Mouse (Mus musculus): ENCODE measurements around the gene Nr2f6. TPM values are rescaled to one million over a fixed set of nuclear protein-coding genes. Genes with fewer than 3 reads are reported as not detected.

Gene Nr2f6
- polyA plus RNA-seq, 1 experiment from 2014 or later, result 24.1 TPM

DNA sequence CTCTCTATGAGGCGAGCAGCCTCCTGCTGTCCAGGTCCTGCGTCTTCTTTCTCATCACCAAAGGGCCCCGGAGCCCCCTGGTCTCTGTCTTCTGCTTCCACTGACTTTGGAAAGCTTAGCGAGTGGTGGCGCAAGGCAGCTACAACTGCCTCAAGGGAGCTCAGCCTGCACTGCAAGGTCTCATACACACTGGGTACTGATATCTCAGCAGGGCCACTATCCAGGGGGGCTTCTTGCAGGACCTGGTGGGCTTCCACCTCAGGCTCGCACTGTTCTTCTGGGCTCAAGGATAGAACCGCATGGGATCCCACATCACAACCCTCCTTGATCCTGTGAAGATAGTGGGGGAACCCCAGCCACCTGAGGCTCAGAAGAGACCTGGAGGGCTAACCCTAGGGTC, 12.7 kb upstream of the Nr2f6 start:
- H3K4me3 ChIP-seq (replicated peaks; ENCODE audit: low read length), result no peak overlapping the region; the same call in 1 of the 2 replicates
- peak overlapping the region; percentile 3 for H3K4me2 ChIP-seq (ENCODE audit: low read depth, low read length)
- 80% methylated on average over 7 of the region's 7 CpGs for WGBS
- no peaks in the 10 kb centered on the region for H3K9me3 ChIP-seq (replicated peaks; ENCODE audit: control insufficient read depth, low read length)
- H3K27ac ChIP-seq (ENCODE audit: low read length), result no peak overlapping the region
- no peaks in the 10 kb centered on the region for H3K27me3 ChIP-seq (ENCODE audit: control insufficient read depth, insufficient read depth, low read length)
- H3K36me3 ChIP-seq (ENCODE audit: control insufficient read depth, insufficient read depth, low read length), result peaks cover 5% of the 10 kb centered on the region; the same call in 1 of the 2 replicates
- no peak for ATAC-seq (ENCODE audit: insufficient read depth, low FRiP score)
- H3K9ac ChIP-seq (ENCODE audit: low read length), result no peak overlapping the region; the same call in 1 of the 2 replicates
- peaks cover 7% of the 10 kb centered on the region for H3K4me1 ChIP-seq (ENCODE audit: control insufficient read depth, insufficient read depth, low read length)

DNA sequence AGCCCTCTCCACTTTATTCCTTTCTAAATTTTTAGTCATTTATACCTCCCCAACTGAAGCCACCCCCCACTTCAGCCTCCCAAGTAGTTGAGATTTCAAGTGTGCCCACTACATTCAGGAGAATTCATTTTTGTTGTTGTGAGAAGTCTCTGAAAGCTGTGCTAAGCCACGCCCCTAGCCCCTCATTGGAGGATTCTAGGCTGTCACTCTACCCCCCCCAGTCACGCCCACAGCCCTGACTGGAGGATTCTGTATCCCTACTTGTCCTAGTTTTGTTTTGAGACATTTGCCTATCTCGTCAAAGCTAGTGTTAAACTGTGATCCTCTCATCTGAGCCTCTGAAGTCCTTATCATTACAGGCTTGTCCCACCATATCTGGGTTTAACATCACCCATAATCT, 11.1 kb upstream of the Nr2f6 start:
- peak overlapping the region; percentile 20; the same call in 1 of the 2 replicates for H3K4me2 ChIP-seq (ENCODE audit: low read depth, low read length)

DNA sequence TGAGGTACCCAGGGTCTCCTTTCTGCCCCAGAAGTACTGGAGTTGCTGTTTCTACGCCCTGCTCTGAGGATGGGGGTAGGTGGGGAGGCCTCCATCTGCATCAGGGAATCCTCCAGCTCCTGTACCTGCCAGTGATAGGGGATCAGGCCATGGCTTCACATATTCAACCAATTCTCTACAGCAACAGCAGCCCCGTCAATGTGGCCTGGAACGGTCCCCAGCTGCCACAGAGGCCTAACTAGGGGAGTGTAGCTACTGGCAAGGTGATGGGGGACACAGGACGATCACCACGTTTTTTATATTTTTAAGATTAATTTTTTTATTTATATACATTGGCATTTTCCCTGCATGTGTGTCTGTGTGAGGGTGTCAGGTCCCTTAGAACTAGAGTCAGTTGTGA, 10.6 kb upstream of the Nr2f6 start:
- no peaks in the 10 kb centered on the region for H3K27me3 ChIP-seq (ENCODE audit: control insufficient read depth, insufficient read depth, low read length)
- no peak overlapping the region for H3K27ac ChIP-seq (ENCODE audit: low read length)
- no peak overlapping the region for H3K4me3 ChIP-seq (replicated peaks; ENCODE audit: low read length)
- 73% methylated on average over 5 of the region's 5 CpGs for WGBS
- H3K9me3 ChIP-seq (replicated peaks; ENCODE audit: control insufficient read depth, low read length), result no peaks in the 10 kb centered on the region
- H3K9ac ChIP-seq (ENCODE audit: low read length), result no peak overlapping the region
- no peak for ATAC-seq (ENCODE audit: insufficient read depth, low FRiP score)
- H3K36me3 ChIP-seq (ENCODE audit: control insufficient read depth, insufficient read depth, low read length), result no peaks in the 10 kb centered on the region
- no peak overlapping the region for H3K4me2 ChIP-seq (ENCODE audit: low read depth, low read length)
- peaks cover 3% of the 10 kb centered on the region for H3K4me1 ChIP-seq (ENCODE audit: control insufficient read depth, insufficient read depth, low read length)

More for the DNA sequence above, 11.1 kb upstream of the Nr2f6 start:
- no peak overlapping the region for H3K4me3 ChIP-seq (replicated peaks; ENCODE audit: low read length)
- WGBS, result 14% methylated on average over 3 of the region's 3 CpGs
- H3K27me3 ChIP-seq (ENCODE audit: control insufficient read depth, insufficient read depth, low read length), result no peaks in the 10 kb centered on the region
- no peak for ATAC-seq (ENCODE audit: insufficient read depth, low FRiP score)
- no peaks in the 10 kb centered on the region for H3K9me3 ChIP-seq (replicated peaks; ENCODE audit: control insufficient read depth, low read length)
- H3K4me1 ChIP-seq (ENCODE audit: control insufficient read depth, insufficient read depth, low read length), result peaks cover 7% of the 10 kb centered on the region
- no peak overlapping the region for H3K27ac ChIP-seq (ENCODE audit: low read length)
- H3K36me3 ChIP-seq (ENCODE audit: control insufficient read depth, insufficient read depth, low read length), result no peaks in the 10 kb centered on the region
- H3K9ac ChIP-seq (ENCODE audit: low read length), result no peak overlapping the region

DNA sequence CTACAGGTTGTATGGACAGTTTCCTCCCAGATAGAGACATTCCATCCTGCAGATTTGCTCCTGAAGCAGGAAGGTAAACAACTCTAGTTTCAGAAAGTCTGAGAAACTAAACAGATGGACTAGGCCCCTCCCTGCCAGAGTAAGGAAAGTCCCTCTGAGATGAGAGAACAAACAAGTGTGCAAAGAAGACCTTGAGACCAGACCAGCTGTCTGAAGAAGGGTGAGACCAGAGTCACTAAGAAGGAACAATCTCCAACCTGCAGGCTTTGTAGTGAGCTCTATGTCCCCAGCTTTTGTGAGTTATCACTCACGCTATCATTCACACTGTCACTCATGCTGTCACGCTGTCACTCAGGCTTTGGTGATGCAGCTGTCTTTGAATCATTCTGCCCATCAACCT, 9.9 kb upstream of the Nr2f6 start:
- Histone ChIP-seq H3K36me3 (ENCODE audit: control insufficient read depth, insufficient read depth, low read length) (no peaks in the 10 kb centered on the region), H3K27ac (ENCODE audit: low read length) (no peak overlapping the region), H3K4me3 (replicated peaks; ENCODE audit: low read length) (no peak overlapping the region), H3K4me1 (ENCODE audit: control insufficient read depth, insufficient read depth, low read length) (no peaks in the 10 kb centered on the region), H3K27me3 (ENCODE audit: control insufficient read depth, insufficient read depth, low read length) (no peaks in the 10 kb centered on the region), H3K9ac (ENCODE audit: low read length) (no peak overlapping the region), H3K9me3 (replicated peaks; ENCODE audit: control insufficient read depth, low read length) (no peaks in the 10 kb centered on the region), H3K4me2 (ENCODE audit: low read depth, low read length) (no peak overlapping the region)
- 85% methylated on average over 2 of the region's 2 CpGs for WGBS
- no peak for ATAC-seq (ENCODE audit: insufficient read depth, low FRiP score)

DNA sequence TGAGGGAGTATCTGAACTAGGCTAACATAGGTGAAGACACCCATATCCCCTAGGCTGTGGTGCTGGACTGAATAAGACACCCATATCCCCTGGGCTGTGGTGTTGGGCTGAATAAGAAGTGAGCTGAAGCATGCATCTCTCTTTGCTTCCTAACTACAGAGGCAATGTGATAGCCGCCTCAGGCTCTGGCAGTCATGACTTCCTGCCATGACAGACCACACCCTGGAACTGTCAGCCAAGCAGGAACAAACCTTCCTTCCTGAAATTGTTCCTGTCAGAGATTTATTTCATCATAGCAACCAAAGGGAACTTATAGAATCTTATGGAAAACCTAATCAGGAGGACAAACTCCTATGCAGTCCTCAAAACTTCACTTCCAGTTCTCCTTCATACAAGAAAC, 6.5 kb upstream of the Nr2f6 start:
- no peak overlapping the region for H3K4me3 ChIP-seq (replicated peaks; ENCODE audit: low read length)
- WGBS, result 40% methylated on average over 1 of the region's 1 CpGs
- H3K27me3 ChIP-seq (ENCODE audit: control insufficient read depth, insufficient read depth, low read length), result no peaks in the 10 kb centered on the region
- H3K27ac ChIP-seq (ENCODE audit: low read length), result no peak overlapping the region
- peaks cover 7% of the 10 kb centered on the region for H3K4me1 ChIP-seq (ENCODE audit: control insufficient read depth, insufficient read depth, low read length)
- no peaks in the 10 kb centered on the region for H3K9me3 ChIP-seq (replicated peaks; ENCODE audit: control insufficient read depth, low read length)
- ATAC-seq (ENCODE audit: insufficient read depth, low FRiP score), result no peak
- no peak overlapping the region for H3K9ac ChIP-seq (ENCODE audit: low read length)
- H3K4me2 ChIP-seq (ENCODE audit: low read depth, low read length), result no peak overlapping the region
- H3K36me3 ChIP-seq (ENCODE audit: control insufficient read depth, insufficient read depth, low read length), result no peaks in the 10 kb centered on the region

DNA sequence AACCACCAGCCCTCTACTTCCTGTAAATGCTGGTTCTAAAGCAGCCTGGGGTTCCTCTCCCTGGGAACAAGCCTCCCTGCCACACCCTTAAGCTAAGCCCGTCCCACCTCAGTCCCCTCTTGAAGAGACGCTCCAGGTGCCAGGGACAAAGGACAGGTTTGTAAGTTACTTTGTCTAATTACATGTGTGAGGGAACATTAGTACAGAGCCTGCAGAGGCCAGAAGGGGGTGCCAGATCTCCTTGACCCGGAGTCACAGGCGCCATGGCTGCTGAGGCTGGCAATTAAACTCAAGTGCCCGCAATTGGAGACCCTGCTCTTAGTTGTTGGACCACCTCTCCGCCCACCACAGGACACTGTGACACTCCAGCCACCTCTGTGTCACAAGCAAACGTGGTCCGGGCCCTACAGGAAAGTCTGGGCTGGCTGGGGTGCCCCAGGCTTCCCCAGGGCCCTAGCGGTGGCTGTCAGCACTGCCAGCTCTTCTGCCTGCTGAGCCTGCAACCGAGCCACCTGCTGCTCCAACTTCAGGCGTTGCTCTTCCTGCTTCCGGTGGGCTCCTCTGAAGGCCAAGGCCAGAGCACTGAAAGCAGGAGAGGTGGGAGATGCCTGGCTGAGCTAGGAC, 3.6 kb upstream of the Nr2f6 start:
- ATAC-seq (ENCODE audit: insufficient read depth, low FRiP score), result no peak

DNA sequence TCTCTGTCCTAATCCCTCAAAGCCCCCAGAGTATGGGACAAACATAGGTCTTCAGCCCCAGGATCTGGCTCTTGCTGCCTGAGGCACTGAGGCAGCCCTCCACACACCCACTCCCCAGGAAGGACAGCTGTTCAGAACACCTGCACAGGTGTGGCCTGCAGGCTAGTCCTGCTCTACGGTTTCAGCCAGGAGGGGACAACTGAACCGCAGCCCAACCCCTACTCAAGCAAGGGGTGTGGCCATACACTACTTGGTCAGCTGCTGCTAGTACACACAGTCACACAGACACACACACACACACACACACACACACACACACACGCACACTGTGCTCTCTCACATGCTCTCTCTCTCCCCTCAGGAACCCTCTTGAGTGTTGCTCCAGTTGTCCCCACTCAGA, 2.1 kb upstream of the Nr2f6 start:
- Histone ChIP-seq H3K4me2 (ENCODE audit: low read depth, low read length) (0 out of 2 replicates have a peak overlapping the region, but pooled peaks have one; percentile 98), H3K4me3 (replicated peaks; ENCODE audit: low read length) (no peak overlapping the region), H3K9ac (ENCODE audit: low read length) (peak overlapping the region; percentile 81), H3K27me3 (ENCODE audit: control insufficient read depth, insufficient read depth, low read length) (no peaks in the 10 kb centered on the region), H3K9me3 (replicated peaks; ENCODE audit: control insufficient read depth, low read length) (no peaks in the 10 kb centered on the region), H3K36me3 (ENCODE audit: control insufficient read depth, insufficient read depth, low read length) (no peaks in the 10 kb centered on the region), H3K27ac (ENCODE audit: low read length) (peak overlapping the region; percentile 98), H3K4me1 (ENCODE audit: control insufficient read depth, insufficient read depth, low read length) (peaks cover 28% of the 10 kb centered on the region)
- WGBS, result 33% methylated on average over 3 of the region's 3 CpGs
- ATAC-seq (ENCODE audit: insufficient read depth, low FRiP score), result no peak

More for the DNA sequence above, 3.6 kb upstream of the Nr2f6 start:
- WGBS, result 71% methylated on average over 12 of the region's 12 CpGs
- no peak overlapping the region for H3K27ac ChIP-seq (ENCODE audit: low read length)
- H3K4me2 ChIP-seq (ENCODE audit: low read depth, low read length), result no peak overlapping the region
- H3K9ac ChIP-seq (ENCODE audit: low read length), result no peak overlapping the region
- peaks cover 15% of the 10 kb centered on the region for H3K4me1 ChIP-seq (ENCODE audit: control insufficient read depth, insufficient read depth, low read length)
- no peaks in the 10 kb centered on the region for H3K36me3 ChIP-seq (ENCODE audit: control insufficient read depth, insufficient read depth, low read length)
- no peak overlapping the region for H3K4me3 ChIP-seq (replicated peaks; ENCODE audit: low read length)
- H3K27me3 ChIP-seq (ENCODE audit: control insufficient read depth, insufficient read depth, low read length), result no peaks in the 10 kb centered on the region
- H3K9me3 ChIP-seq (replicated peaks; ENCODE audit: control insufficient read depth, low read length), result no peaks in the 10 kb centered on the region

DNA sequence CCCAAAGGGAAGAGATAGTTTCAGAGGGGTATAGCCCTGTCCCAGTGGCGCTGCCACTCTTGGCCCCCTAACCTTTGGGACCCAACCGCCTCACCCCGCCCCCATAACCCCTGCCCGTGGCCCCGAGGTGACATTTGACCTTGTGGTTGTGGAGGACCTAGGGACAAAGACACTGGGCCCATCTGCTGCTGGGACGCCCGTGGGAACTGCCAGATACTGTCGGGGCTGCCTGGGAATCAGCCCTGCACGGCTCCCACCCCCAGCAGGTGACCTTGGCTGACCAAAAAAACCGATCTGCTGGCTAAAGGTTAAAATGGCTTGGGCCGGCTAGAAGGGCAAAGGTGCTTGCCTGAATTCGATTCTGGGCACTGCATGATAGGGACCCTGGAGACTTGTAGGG, 1.6 kb upstream of the Nr2f6 start:
- H3K4me2 ChIP-seq (ENCODE audit: low read depth, low read length), result 0 out of 2 replicates have a peak overlapping the region, but pooled peaks have one; percentile 98
- WGBS, result 19% methylated on average over 12 of the region's 12 CpGs
- H3K27me3 ChIP-seq (ENCODE audit: control insufficient read depth, insufficient read depth, low read length), result no peaks in the 10 kb centered on the region
- H3K4me3 ChIP-seq (replicated peaks; ENCODE audit: low read length), result no peak overlapping the region
- no peak for ATAC-seq (ENCODE audit: insufficient read depth, low FRiP score)
- H3K9ac ChIP-seq (ENCODE audit: low read length), result peak overlapping the region; percentile 81
- H3K27ac ChIP-seq (ENCODE audit: low read length), result peak overlapping the region; percentile 98
- peaks cover 31% of the 10 kb centered on the region for H3K4me1 ChIP-seq (ENCODE audit: control insufficient read depth, insufficient read depth, low read length)
- H3K36me3 ChIP-seq (ENCODE audit: control insufficient read depth, insufficient read depth, low read length), result no peaks in the 10 kb centered on the region; the same call in 1 of the 2 replicates
- H3K9me3 ChIP-seq (replicated peaks; ENCODE audit: control insufficient read depth, low read length), result no peaks in the 10 kb centered on the region

DNA sequence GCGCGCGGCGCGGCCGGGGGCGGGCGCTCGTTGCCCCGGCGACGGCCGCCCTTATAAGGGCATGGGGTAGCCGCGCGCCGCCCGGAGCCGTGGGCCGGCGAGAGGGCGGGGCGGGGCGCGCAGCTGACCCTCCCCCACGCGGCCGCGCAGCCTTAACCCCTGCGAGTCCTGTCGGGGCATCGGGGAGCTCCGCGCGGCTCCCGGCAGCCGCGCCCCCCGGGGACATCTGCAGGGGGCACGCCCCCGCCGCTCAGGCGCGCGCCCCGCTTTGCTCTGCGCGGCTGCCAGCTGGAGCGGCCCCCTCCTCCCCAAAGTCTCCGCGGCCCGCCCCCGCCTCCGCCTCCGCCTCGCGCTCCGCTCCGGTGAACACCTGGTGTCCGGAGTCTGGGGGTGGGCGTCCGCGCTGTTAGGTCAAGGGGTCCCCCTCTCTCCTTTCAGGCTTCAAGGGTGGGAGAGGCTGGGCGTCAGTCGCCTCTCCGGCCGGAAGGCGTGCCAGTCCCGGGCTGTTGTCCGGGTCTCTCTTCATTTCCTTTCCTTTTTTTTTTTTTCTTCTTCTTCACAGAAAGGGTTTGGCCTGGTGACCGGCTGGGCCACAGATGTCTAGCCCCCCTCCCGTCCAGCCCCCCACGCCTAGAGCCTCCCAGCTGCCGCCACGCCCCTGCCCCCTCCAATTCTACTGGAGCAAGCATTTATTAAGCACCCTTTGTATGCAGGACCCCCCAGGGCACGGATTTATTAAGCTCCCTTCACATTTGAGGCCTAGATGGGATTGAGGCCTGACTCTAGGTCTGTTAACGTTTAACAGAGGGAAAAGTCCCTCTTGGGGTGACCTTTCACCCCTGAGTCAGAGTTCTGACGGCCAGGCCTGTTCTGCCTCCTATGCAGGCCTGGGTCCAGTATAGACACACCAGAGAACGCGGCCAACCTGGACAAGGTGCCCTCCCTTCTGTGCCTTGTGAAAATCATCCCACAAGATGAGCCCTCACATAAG, 506 bp upstream of the Nr2f6 start:
- Histone ChIP-seq H3K9ac (ENCODE audit: low read length) (peak overlapping the region; percentile 97), H3K4me2 (ENCODE audit: low read depth, low read length) (peak overlapping the region; percentile 98), H3K4me1 (ENCODE audit: control insufficient read depth, insufficient read depth, low read length) (peaks cover 32% of the 10 kb centered on the region), H3K27ac (ENCODE audit: low read length) (peak overlapping the region; percentile 98), H3K4me3 (replicated peaks; ENCODE audit: low read length) (peak overlapping the region; percentile 97), H3K9me3 (replicated peaks; ENCODE audit: control insufficient read depth, low read length) (no peaks in the 10 kb centered on the region), H3K27me3 (ENCODE audit: control insufficient read depth, insufficient read depth, low read length) (no peaks in the 10 kb centered on the region), H3K36me3 (ENCODE audit: control insufficient read depth, insufficient read depth, low read length) (no peaks in the 10 kb centered on the region; the same call in 1 of the 2 replicates)
- WGBS, result 1% methylated on average over 67 of the region's 80 CpGs
- ATAC-seq (ENCODE audit: insufficient read depth, low FRiP score), result peak; percentile 91

Data from stomach, embryonic 16.5 days (tissue).